In the genomic region with DNA sequence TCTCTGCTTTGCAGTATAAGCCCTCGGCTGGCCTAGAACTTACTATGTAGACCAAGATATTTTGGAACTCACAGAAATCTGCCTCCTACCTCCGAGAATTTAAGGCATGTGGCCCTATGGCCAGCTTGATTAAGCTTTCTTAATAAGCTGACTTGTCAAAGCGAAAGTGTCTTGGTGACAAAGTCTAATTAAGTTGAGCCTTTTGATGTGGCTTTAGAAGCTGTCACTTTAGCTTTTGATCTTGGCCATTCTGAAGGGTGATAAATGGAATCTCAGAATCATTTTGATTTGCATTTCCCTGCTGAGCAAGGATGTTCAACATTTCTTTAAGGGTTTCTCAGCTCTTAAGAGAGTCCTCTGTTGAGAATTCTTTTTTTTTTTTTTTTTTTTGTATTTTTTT, we compare ENCODE assay signal across 12 mouse cellular contexts.
"Had no signal": no experiment of that assay in that cellular context is flagged by ENCODE, and none has a peak within 500 bp of the region (broad histone marks: within the 10 kb centered on the region; RNA-seq: fewer than 3 reads in every experiment).

No protein-coding gene starts in this region.

- DNase-seq: retina, postnatal 1 day; right cerebral cortex, adult 18-20 months; right cerebral cortex, postnatal 14 days; right cerebral cortex, postnatal 25 days; right cerebral cortex, postnatal 4 days; spleen, adult 18-20 months; thymus, adult 18-20 months; thymus, adult 2 months; thymus, postnatal 14 days; thymus, postnatal 25 days; thymus, postnatal 36 days; thymus, postnatal 4 days had no signal
